Mouse (Mus musculus) hindbrain, embryonic 13.5 days (tissue): ENCODE data around the gene Adcy6. TPM values are rescaled to one million over a fixed set of nuclear protein-coding genes. Genes with fewer than 3 reads are reported as not detected.
"Not testable (repeated sequence)": the region's sequence is repeated elsewhere in the genome, so short reads cannot be mapped to it uniquely, and the experiment has no call there.

Experiments
- ATAC-seq: fragments of 200-750 bp; cut with Nextera tagmentation; 2 replicates; pipeline ENCODE4 v1.8.0; 2017; ENCODE audit warnings: moderate TSS enrichment; ENCODE audit not compliant: low FRiP score
- H3K27ac ChIP-seq: fragments of 300-500 bp; sonication (generic); 2 replicates; pipeline ENCODE4 v1.5.1; 2015; ENCODE audit warnings: inconsistent platforms, mild to moderate bottlenecking, moderate library complexity
- H3K27me3 ChIP-seq: fragments of 300-500 bp; sonication (generic); 2 replicates; pipeline ENCODE4 v1.6.1; 2015; ENCODE audit warnings: mild to moderate bottlenecking, inconsistent platforms
- H3K36me3 ChIP-seq: fragments of 300-500 bp; sonication (generic); 2 replicates; pipeline ENCODE4 v1.6.1; 2015; ENCODE audit warnings: mild to moderate bottlenecking, inconsistent platforms
- H3K4me1 ChIP-seq: fragments of 300-500 bp; sonication (generic); replicated peaks from 2 replicates; pipeline ENCODE4 v1.6.1; 2015; ENCODE audit warnings: inconsistent platforms
- H3K4me2 ChIP-seq: fragments of 300-500 bp; sonication (generic); 2 replicates; pipeline ENCODE4 v1.6.1; 2015; ENCODE audit warnings: inconsistent platforms, mild to moderate bottlenecking, moderate library complexity
- H3K4me3 ChIP-seq: fragments of 300-500 bp; sonication (generic); 2 replicates; pipeline ENCODE4 v1.5.1; 2015; ENCODE audit warnings: mild to moderate bottlenecking, inconsistent platforms
- H3K9ac ChIP-seq: fragments of 300-500 bp; sonication (generic); 2 replicates; pipeline ENCODE4 v1.6.1; 2015; ENCODE audit warnings: mild to moderate bottlenecking, inconsistent platforms
- H3K9me3 ChIP-seq: fragments of 300-500 bp; sonication (generic); 2 replicates; pipeline ENCODE4 v1.6.1; 2016; ENCODE audit warnings: inconsistent platforms
- WGBS: fragments of 180-500 bp; shearing (Covaris S2); methylation state at CpG from one replicate; pipeline ENCODE4 v1.1.7; 2015; 5-methylcytosine and 5-hydroxymethylcytosine counted together
- polyA plus RNA-seq: library from polyadenylated mRNA; unstranded; fragments of >200 nt; fragmentation: Nextera tagmentation; extraction: Ambion mirVana; gene quantifications from 2 replicates; pipeline ENCODE4 v1.2.1, GENCODE M21; 2015

The Adcy6 gene
- polyA plus RNA-seq, 1 experiment from 2014 or later: 10.1 TPM

DNA sequence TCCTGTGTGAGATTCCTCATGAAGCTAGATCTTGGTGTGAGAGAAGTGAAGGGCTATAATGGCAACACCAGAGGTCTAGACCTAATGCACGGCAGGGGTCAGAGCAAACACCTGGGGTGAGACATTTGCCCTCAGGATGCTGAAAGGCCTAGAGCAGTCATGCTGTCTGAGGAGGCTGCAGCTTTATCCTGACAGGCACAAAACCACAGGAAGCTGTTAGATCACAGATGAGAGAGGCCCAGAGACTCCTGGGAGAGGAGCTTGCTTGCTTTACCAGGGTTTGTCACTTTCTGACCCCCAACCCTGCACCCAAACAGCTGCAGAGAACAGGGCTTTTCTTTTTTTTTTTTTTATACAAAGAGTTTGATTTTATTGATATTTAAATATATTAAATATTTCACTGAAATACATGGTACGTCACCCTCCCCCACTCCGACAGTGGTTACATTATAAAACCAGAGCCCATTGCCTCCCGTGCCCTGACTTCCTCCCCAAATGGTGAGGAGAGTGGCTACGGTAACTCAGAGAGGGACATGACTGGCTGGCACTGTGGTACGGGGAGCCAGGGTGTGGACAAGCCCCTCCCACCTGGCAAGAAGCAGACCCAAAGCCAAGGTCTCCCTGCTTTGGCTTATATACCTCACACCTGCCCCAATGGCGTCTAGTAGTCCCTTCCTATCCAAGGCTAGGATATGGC lies 20.1 kb downstream of the Adcy6 start:
- Histone ChIP-seq H3K27ac (no peak overlapping the region), H3K4me2 (no peak overlapping the region), H3K4me3 (no peak overlapping the region), H3K9me3 (no peaks in the 10 kb centered on the region), H3K4me1 (0 out of 2 replicates have a peak, but pooled peaks cover 5% of the 10 kb centered on the region), H3K36me3 (peaks cover 60% of the 10 kb centered on the region), H3K9ac (no peak overlapping the region), H3K27me3 (no peaks in the 10 kb centered on the region)
- ATAC-seq: no peak
- 76% methylated on average over 7 of the region's 7 CpGs for WGBS

DNA sequence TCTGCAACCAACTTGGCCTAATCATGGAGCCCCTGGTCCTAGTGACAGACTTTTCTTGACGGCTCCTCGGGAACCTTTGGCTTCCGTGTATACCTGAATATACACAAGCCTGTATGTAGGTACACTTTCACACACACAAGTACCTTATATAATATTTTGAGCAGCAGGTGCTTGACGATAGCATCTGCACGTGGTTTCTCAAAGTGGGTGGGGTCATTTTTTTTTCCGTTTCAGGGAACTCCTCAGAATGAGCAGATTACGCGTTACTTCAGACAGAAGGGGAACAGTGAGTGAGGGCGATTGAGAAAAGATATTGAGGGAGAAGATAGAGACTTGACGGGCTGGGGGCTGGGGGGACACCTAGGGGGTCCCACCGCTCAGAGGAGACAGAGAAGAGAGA lies 22.1 kb downstream of the Adcy6 start:
- H3K27me3 ChIP-seq: no peaks in the 10 kb centered on the region
- no peak overlapping the region for H3K9ac ChIP-seq
- 90% methylated on average over 11 of the region's 11 CpGs for WGBS
- no peaks in the 10 kb centered on the region for H3K9me3 ChIP-seq
- H3K36me3 ChIP-seq: peaks cover 40% of the 10 kb centered on the region
- no peak overlapping the region for H3K4me2 ChIP-seq
- ATAC-seq: no peak
- H3K4me3 ChIP-seq: no peak overlapping the region
- no peak overlapping the region for H3K27ac ChIP-seq
- H3K4me1 ChIP-seq: 0 out of 2 replicates have a peak, but pooled peaks cover 6% of the 10 kb centered on the region

DNA sequence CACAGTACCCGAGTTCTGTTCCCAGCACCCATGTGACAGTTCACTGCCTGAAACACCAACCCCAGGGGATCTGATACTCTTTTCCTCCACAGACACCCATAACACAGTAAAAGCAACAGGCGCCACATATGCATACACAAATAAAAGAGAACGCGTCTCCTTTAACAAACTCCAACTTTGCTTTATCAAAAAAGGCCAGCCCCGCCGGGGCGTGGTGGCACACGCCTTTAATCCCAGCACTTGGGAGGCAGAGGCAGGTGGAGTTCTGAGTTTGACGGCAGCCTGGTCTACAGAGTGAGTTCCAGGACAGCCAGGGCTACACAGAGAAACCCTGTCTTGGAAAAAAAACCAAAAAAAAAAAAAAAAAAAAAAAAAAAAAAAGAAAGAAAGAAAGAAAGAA lies 23.7 kb downstream of the Adcy6 start:
- peaks cover 23% of the 10 kb centered on the region for H3K36me3 ChIP-seq
- not testable (repeated sequence) for H3K9ac ChIP-seq, H3K4me1 ChIP-seq, ATAC-seq, H3K9me3 ChIP-seq, H3K27ac ChIP-seq, H3K4me2 ChIP-seq, H3K27me3 ChIP-seq, H3K4me3 ChIP-seq
- WGBS: 82% methylated on average over 9 of the region's 9 CpGs

DNA sequence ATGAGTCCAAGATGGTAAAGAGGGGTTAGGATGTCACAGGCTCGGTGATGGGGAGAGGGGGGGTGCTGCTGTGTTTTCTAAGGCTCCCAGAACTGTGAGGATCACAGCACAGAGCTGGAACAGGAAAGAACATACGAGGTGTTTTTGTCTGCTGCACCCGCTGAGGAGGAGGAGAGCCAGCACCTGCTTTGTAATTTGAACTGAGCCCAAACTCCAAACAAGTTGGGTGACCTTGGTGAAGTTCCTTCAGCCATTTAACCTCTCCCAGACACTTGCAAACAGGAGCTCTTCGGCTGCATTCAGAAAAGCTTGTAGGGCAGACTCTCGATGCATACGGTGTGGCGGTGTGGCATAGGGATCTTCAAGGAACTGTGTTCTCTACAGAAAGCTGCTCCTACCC lies 24.5 kb downstream of the Adcy6 start:
- ATAC-seq: no peak
- H3K4me2 ChIP-seq: no peak overlapping the region
- H3K4me3 ChIP-seq: no peak overlapping the region
- no peaks in the 10 kb centered on the region for H3K27me3 ChIP-seq
- peaks cover 16% of the 10 kb centered on the region for H3K36me3 ChIP-seq
- 40% methylated on average over 7 of the region's 7 CpGs for WGBS
- H3K9ac ChIP-seq: no peak overlapping the region
- no peak overlapping the region for H3K27ac ChIP-seq
- H3K4me1 ChIP-seq: 0 out of 2 replicates have a peak, but pooled peaks cover 6% of the 10 kb centered on the region
- no peaks in the 10 kb centered on the region for H3K9me3 ChIP-seq

DNA sequence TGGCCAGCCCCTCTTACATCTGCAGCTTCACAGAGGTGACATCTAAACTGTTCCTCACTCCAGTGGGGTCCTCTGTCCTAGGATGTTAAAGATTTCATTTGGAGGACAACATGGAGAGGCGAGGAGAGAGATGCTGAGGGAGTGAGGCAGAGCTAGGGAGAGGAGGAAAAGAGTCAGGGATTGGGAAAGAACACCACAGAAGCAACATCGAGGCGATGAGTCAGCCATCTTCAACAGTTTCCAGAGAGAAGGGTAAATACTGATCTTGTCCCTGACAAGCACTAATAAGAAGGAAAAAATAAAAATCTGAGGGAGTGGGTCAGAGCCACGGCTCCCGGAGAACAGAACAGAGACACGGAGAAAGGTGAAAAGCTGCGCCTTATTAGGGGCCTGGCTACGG lies 26.9 kb downstream of the Adcy6 start:
- H3K9ac ChIP-seq: no peak overlapping the region
- WGBS: 76% methylated on average over 8 of the region's 8 CpGs
- H3K27me3 ChIP-seq: no peaks in the 10 kb centered on the region

DNA sequence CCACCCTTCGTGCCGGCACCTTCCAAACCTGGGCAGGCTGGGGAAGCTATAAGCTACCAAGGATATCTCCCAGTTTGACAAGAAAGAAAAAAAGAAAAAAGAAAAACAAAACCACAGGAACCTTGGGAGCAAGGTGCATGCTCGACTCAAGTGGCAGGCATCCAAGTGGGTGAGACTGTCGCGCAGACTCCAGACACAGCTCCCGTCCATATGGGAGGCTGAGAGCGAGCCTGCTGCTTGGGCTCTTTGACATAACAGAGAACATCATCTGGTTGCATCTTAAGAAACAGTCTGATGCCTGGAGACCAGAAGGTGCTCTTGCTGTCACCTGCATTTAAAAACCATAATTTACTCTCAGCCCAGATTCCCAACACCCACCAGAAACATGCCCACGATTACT lies 27.5 kb downstream of the Adcy6 start:
- H3K27me3 ChIP-seq: no peaks in the 10 kb centered on the region
- H3K4me1 ChIP-seq: 0 out of 2 replicates have a peak, but pooled peaks cover 6% of the 10 kb centered on the region
- no peaks in the 10 kb centered on the region for H3K9me3 ChIP-seq
- no peak for ATAC-seq
- H3K4me3 ChIP-seq: no peak overlapping the region
- WGBS: 80% methylated on average over 8 of the region's 8 CpGs
- peak overlapping the region; percentile 3; the same call in 1 of the 2 replicates for H3K9ac ChIP-seq
- H3K27ac ChIP-seq: no peak overlapping the region
- no peak overlapping the region for H3K4me2 ChIP-seq
- no peaks in the 10 kb centered on the region for H3K36me3 ChIP-seq

More for the DNA sequence above, 26.9 kb downstream of the Adcy6 start:
- H3K9me3 ChIP-seq: no peaks in the 10 kb centered on the region
- H3K27ac ChIP-seq: no peak overlapping the region
- 0 out of 2 replicates have a peak, but pooled peaks cover 6% of the 10 kb centered on the region for H3K4me1 ChIP-seq
- H3K4me2 ChIP-seq: no peak overlapping the region
- H3K4me3 ChIP-seq: no peak overlapping the region
- ATAC-seq: no peak
- H3K36me3 ChIP-seq: no peaks in the 10 kb centered on the region

DNA sequence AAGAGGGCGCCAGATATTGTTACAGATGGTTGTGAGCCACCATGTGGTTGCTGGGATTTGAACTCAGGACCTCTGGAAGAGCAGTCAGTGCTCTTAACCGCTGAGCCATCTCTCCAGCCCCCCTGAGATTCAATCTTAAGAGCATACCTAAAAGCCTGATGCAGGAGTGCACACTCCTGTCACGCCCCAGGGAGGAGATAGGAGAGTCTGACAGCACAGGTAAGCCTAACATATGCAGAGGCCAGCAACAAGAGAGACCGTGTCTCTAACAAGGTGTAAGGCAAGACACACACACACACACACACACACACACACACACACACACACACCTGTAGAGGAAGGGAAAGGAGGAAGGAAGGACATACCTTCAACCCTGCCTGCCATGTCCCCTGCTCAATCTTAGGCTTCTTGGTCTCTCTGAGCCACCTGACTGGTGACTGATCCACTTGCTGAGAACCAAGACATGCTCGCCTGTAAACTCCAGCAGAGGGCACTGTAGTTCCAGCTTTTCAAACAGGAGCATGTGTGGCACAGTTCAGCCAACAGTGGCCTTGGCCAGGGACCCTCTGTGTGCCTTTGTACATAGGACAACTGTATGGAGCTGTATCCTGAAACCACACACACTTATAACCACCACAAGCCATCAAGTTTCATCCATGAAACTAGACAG lies 29.9 kb downstream of the Adcy6 start:
- H3K9ac ChIP-seq: no peak overlapping the region
- H3K9me3 ChIP-seq: no peaks in the 10 kb centered on the region
- WGBS: 39% methylated on average over 5 of the region's 5 CpGs
- ATAC-seq: peak; percentile 61; the same call in 1 of the 2 replicates
- H3K27me3 ChIP-seq: no peaks in the 10 kb centered on the region
- no peak overlapping the region for H3K4me3 ChIP-seq
- 0 out of 2 replicates have a peak, but pooled peaks cover 2% of the 10 kb centered on the region for H3K4me1 ChIP-seq
- H3K36me3 ChIP-seq: no peaks in the 10 kb centered on the region
- no peak overlapping the region for H3K4me2 ChIP-seq
- H3K27ac ChIP-seq: no peak overlapping the region

DNA sequence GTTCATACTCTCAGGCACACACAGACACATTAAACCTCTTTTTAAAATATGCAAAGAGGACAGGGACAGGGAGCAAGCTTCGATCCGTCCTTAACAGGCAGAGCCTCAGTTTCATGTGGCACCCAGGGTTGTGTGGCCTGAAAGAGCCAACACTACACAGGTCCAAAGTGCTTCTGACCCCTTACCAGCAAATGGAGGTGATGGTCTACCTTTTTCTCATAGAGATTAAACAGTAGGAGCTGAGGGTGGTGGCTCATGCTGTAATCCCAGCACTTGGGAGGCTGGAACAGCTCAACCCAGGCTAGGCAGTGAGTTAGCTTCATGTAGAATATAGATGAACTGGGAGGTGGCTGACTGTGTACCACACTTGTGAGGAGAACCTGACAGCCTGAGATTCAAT lies 30.6 kb downstream of the Adcy6 start:
- Histone ChIP-seq H3K4me1 (no peaks in the 10 kb centered on the region), H3K27ac (no peak overlapping the region), H3K4me3 (no peak overlapping the region), H3K4me2 (no peak overlapping the region), H3K36me3 (no peaks in the 10 kb centered on the region), H3K27me3 (0 out of 2 replicates have a peak, but pooled peaks cover 1% of the 10 kb centered on the region), H3K9ac (no peak overlapping the region), H3K9me3 (no peaks in the 10 kb centered on the region)
- ATAC-seq: no peak
- 69% methylated on average over 2 of the region's 2 CpGs for WGBS

DNA sequence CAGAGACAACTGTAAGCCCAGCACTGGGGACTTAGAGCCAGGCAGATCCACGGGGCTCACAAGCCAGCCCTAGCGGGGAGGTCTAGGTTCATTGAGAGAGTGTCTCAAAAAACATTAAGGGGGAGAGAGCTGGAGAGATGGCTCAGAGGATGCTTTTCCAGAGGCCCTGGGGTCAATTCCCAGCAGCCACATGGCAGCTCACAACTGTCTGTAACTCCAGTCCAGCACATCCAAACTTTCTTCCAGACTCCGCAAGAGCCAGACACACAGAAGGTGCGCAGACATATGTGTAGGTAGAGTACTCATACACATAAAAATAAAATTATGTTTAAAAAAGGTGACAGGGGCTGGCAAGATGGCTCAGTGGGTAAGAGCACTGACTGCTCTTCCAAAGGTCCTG lies 36.6 kb downstream of the Adcy6 start:
- H3K4me3 ChIP-seq: no peak overlapping the region
- no peaks in the 10 kb centered on the region for H3K9me3 ChIP-seq
- H3K36me3 ChIP-seq: no peaks in the 10 kb centered on the region
- H3K27ac ChIP-seq: no peak overlapping the region
- no peak overlapping the region for H3K4me2 ChIP-seq
- 0 out of 2 replicates have a peak, but pooled peaks cover 5% of the 10 kb centered on the region for H3K27me3 ChIP-seq
- no peak for ATAC-seq
- no peak overlapping the region for H3K9ac ChIP-seq
- peaks cover 10% of the 10 kb centered on the region for H3K4me1 ChIP-seq
- WGBS: 82% methylated on average over 4 of the region's 4 CpGs

DNA sequence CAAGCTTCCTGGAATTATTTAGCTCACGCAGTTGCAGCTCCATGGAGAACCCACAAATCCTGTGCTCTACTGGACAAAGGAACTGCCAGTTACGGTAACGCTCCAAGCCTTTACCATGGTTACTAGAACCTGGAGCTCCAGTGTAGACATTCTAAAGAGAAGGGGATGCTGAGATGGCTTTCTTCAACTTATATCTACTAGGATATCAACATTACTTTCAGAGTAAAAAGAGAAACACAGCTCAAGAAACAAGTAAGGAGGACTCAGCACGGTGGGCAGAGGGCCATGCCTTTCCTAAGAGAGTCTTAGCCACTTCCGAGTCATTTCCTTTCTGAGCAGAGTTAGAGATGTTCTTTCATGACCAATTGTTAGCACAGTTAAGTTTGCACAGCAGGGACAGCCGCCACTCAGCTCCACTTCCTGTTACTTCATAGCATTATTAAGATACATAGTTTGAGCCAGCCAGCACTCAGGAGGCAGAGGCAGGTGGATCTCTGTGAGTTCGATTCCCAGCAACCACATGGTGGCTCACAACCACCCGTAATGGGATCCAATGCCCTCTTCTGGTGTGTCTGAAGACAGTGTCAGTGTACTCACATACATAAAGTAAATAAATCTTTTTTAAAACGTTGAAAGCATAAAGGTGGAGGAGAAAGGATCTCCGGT lies 38.9 kb downstream of the Adcy6 start, which contains the start of the genes Ccnt1 and 4930415O20Rik:
Gene Ccnt1 (minus strand): TSS at position 51 of the 666 bp plus-strand sequence.
Gene 4930415O20Rik (plus strand): TSS at position 132 of the 666 bp plus-strand sequence.
- Histone ChIP-seq H3K4me3 (no peak within 1 kb of the TSS), H3K27me3 (0 out of 2 replicates have a peak, but pooled peaks cover 5% of the 10 kb centered on the region), H3K4me1 (peaks cover 14% of the 10 kb centered on the region), H3K4me2 (no peak within 1 kb of the TSS), H3K9me3 (no peaks in the 10 kb centered on the region), H3K9ac (peak within 1 kb of the TSS; percentile 13; the same call in 1 of the 2 replicates), H3K36me3 (no peaks in the 10 kb centered on the region), H3K27ac (no peak within 1 kb of the TSS)
- no peak for ATAC-seq
- WGBS: 86% methylated on average over 10 of the region's 10 CpGs

DNA sequence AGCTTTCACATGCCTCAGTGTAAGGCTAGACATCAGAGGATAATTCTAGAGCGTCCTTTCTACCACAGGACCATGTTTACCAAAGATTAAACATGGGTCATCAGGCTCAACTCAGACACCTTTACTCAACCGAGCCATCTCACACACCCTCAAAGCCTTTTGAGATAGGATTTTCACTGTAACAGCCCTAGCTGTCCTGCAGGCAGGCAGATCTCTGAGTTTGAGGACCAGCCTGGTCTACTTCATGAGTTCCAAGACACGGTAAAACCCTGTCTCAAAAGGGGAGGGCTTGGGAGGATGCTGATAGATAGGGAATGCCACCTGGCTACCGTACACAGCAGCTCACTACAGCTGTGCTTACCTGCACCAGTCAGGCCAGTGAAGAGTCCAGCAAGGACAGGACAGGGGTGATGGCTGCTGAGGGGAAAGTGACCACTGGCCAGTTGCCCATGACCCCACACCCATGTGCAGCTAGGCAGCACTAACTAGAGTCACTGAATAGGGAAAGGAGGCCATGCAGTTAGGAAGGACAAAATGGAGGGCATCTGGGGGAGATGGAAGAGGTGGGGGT lies 40.0 kb downstream of the Adcy6 start:
- H3K9ac ChIP-seq: peak overlapping the region; percentile 13; the same call in 1 of the 2 replicates
- H3K27me3 ChIP-seq: 0 out of 2 replicates have a peak, but pooled peaks cover 5% of the 10 kb centered on the region
- no peak for ATAC-seq
- H3K4me3 ChIP-seq: no peak overlapping the region
- peaks cover 26% of the 10 kb centered on the region for H3K4me1 ChIP-seq
- H3K9me3 ChIP-seq: no peaks in the 10 kb centered on the region
- 89% methylated on average over 4 of the region's 4 CpGs for WGBS
- no peaks in the 10 kb centered on the region for H3K36me3 ChIP-seq
- no peak overlapping the region for H3K27ac ChIP-seq
- H3K4me2 ChIP-seq: no peak overlapping the region

DNA sequence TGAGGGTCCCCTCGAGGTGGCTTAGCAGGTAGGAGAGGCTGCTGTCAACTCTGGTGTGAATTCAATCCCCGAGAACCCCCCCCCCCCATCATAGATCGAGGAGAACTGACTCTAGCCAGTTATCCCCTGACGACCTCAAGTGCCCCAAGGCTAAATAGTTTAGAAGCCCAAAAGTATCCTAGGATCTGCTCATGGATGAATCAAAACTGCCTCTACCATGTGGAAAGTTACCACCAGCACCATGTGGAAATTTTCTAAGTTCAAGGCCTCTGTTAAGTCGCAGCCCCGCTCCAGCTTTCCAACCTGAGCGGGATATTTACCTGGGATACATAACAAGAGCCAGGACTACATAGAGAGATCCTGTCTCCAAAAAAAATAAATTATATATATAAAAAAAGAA lies 40.7 kb downstream of the Adcy6 start:
- 78% methylated on average over 7 of the region's 7 CpGs for WGBS
- peak overlapping the region; percentile 78 for H3K4me2 ChIP-seq
- peak overlapping the region; percentile 92 for H3K4me3 ChIP-seq
- ATAC-seq: no peak
- peaks cover 30% of the 10 kb centered on the region for H3K4me1 ChIP-seq
- H3K9ac ChIP-seq: peak overlapping the region; percentile 86
- H3K36me3 ChIP-seq: no peaks in the 10 kb centered on the region
- H3K9me3 ChIP-seq: no peaks in the 10 kb centered on the region
- no peak overlapping the region; the same call in 1 of the 2 replicates for H3K27ac ChIP-seq
- 0 out of 2 replicates have a peak, but pooled peaks cover 3% of the 10 kb centered on the region for H3K27me3 ChIP-seq
